Comparison of ENCODE assay signal across 35 mouse cellular contexts in genomic region chr5:86741146-86741545, GRCm38 (mm10). TPM values are rescaled to one million over a fixed set of nuclear protein-coding genes. Genes with fewer than 3 reads are reported as not detected.
DNase-seq lines count a peak whose midpoint lies in the region; ATAC-seq and TF ChIP-seq lines count a peak whose summit lies in the region.
"Had no signal": no experiment of that assay in that cellular context is flagged by ENCODE, and none has a peak within 500 bp of the region (broad histone marks: within the 10 kb centered on the region; RNA-seq: fewer than 3 reads in every experiment).

No protein-coding gene starts in this region.

- TF ChIP-seq CTCF in kidney, postnatal 0 days (IDR thresholded peaks at IDR 0.05; ENCODE audit: low read depth), result no peak
- TF ChIP-seq CTCF in forebrain, postnatal 0 days (IDR thresholded peaks at IDR 0.05; ENCODE audit: low read depth), result no peak

- H3K4me3 ChIP-seq in kidney, postnatal 0 days (replicated peaks; ENCODE audit: low read depth, low read length), result no peak overlapping the region
- no peak overlapping the region for H3K4me3 ChIP-seq in forebrain, postnatal 0 days (ENCODE audit: low read depth, low read length)
- H3K4me3 ChIP-seq: erythroblast, embryonic 14.5 days; hindbrain, embryonic 12.5 days; limb, embryonic 10.5 days; limb, embryonic 15.5 days; neural tube, embryonic 15.5 days had no signal

- H3K4me2 ChIP-seq in kidney, postnatal 0 days (ENCODE audit: low read length), result no peak overlapping the region
- no peak overlapping the region for H3K4me2 ChIP-seq in forebrain, postnatal 0 days (ENCODE audit: low read depth)
- H3K4me2 ChIP-seq: heart, embryonic 11.5 days; hindbrain, embryonic 12.5 days; limb, embryonic 15.5 days; neural tube, embryonic 15.5 days had no signal

- no peak overlapping the region for H3K27ac ChIP-seq in kidney, postnatal 0 days
- H3K27ac ChIP-seq in forebrain, postnatal 0 days (ENCODE audit: low read depth, low read length), result no peak overlapping the region
- H3K27ac ChIP-seq: hindbrain, embryonic 12.5 days; hindbrain, postnatal 0 days; limb, embryonic 10.5 days; limb, embryonic 15.5 days; liver, embryonic 14.5 days; neural tube, embryonic 15.5 days had no signal

- WGBS in kidney, postnatal 0 days, result 63% methylated on average over 5 of the region's 5 CpGs
- WGBS in forebrain, postnatal 0 days, result 86% methylated on average over 5 of the region's 5 CpGs

- no peaks in the 10 kb centered on the region for H3K4me1 ChIP-seq in kidney, postnatal 0 days (replicated peaks; ENCODE audit: insufficient read depth, low read length)
- no peaks in the 10 kb centered on the region for H3K4me1 ChIP-seq in forebrain, postnatal 0 days (ENCODE audit: insufficient read depth)
- H3K4me1 ChIP-seq: hindbrain, embryonic 12.5 days; limb, embryonic 10.5 days; limb, embryonic 15.5 days; neural tube, embryonic 15.5 days had no signal

- H3K27me3 ChIP-seq in kidney, postnatal 0 days (ENCODE audit: insufficient read depth, low read length), result no peaks in the 10 kb centered on the region
- H3K27me3 ChIP-seq in forebrain, postnatal 0 days (ENCODE audit: insufficient read depth, low read length), result no peaks in the 10 kb centered on the region
- H3K27me3 ChIP-seq: hindbrain, embryonic 12.5 days; limb, embryonic 15.5 days; neural tube, embryonic 15.5 days had no signal

- no peaks in the 10 kb centered on the region for H3K36me3 ChIP-seq in kidney, postnatal 0 days (ENCODE audit: insufficient read depth, low read length)
- no peaks in the 10 kb centered on the region for H3K36me3 ChIP-seq in forebrain, postnatal 0 days (ENCODE audit: insufficient read depth)
- H3K36me3 ChIP-seq: hindbrain, embryonic 12.5 days; limb, embryonic 10.5 days; limb, embryonic 15.5 days; neural tube, embryonic 15.5 days had no signal

- ATAC-seq in kidney, postnatal 0 days (replicated peaks; ENCODE audit: low FRiP score, low read depth), result no peak; the same call in 1 of the 2 replicates
- ATAC-seq in CD4-positive, CD25-positive, alpha-beta regulatory T cell, adult 4 months, result peak; percentile 97
- ATAC-seq in inflammation-experienced regulatory T-cells, adult 6 months, result peak; percentile 98
- ATAC-seq in forebrain, postnatal 0 days, result no peak
- ATAC-seq: hindbrain, postnatal 0 days; intestine, postnatal 0 days had no signal

- H3K9me3 ChIP-seq in kidney, postnatal 0 days (replicated peaks; ENCODE audit: low read length), result no peaks in the 10 kb centered on the region
- no peaks in the 10 kb centered on the region for H3K9me3 ChIP-seq in forebrain, postnatal 0 days (ENCODE audit: low read length)
- H3K9me3 ChIP-seq: hindbrain, embryonic 12.5 days; limb, embryonic 10.5 days; limb, embryonic 15.5 days; neural tube, embryonic 15.5 days had no signal

- peak; percentile 12 for DNase-seq in kidney, postnatal 0 days (ENCODE audit: low spot score)
- no peak for DNase-seq in kidney, postnatal 10 days
- DNase-seq in cerebellum, postnatal 36 days, result no peak
- DNase-seq in lung, postnatal 25 days (ENCODE audit: low spot score), result no peak
- DNase-seq in forebrain, postnatal 0 days, result no peak
- DNase-seq: adrenal gland, postnatal 25 days; cerebellum, adult 11-12 months; cerebellum, postnatal 10 days; gastrocnemius, postnatal 36 days; heart, adult 18-20 months; heart, postnatal 36 days; layer of hippocampus, adult 9-11 months; lung, adult 2 months; lung, postnatal 10 days; midbrain, embryonic 14.5 days; right cerebral cortex, postnatal 25 days; thymus, adult 2 months; thymus, postnatal 36 days had no signal

- H3K9ac ChIP-seq in kidney, postnatal 0 days (ENCODE audit: low read depth, low read length), result no peak overlapping the region
- H3K9ac ChIP-seq in forebrain, postnatal 0 days, result no peak overlapping the region
- H3K9ac ChIP-seq: hindbrain, embryonic 12.5 days; limb, embryonic 15.5 days; liver, embryonic 14.5 days; neural tube, embryonic 15.5 days had no signal

RNA-seq across cellular contexts. Expression of gene Tmprss11e, which starts 4.5 kb away (rescaled TPM):
- polyA plus RNA-seq in kidney, postnatal 0 days (2015; fragmentation: Nextera tagmentation; extraction: Ambion mirVana), result 0.08 TPM in 1 of 2 replicates, not detected in the other
- under 1 TPM; 0.24 to 0.39 TPM for polyA plus RNA-seq in CD4-positive, CD25-positive, alpha-beta regulatory T cell, adult 4 months (2017; shearing (Covaris generic))
- polyA plus RNA-seq in inflammation-experienced regulatory T-cells, adult 6 months (2017; shearing (Covaris generic)), result under 1 TPM; 0.09 to 0.99 (median 0.96) TPM
- total RNA-seq in forebrain, postnatal 0 days (2014; rRNA removed), result 0.14 TPM in 1 of 2 replicates, not detected in the other
- polyA plus RNA-seq in forebrain, postnatal 0 days (2015; fragmentation: Nextera tagmentation; extraction: Ambion mirVana), result not detected in 2 replicates
- total RNA-seq: adrenal gland, postnatal 25 days; gastrocnemius, postnatal 36 days; heart, adult 18-20 months; heart, postnatal 36 days; hindbrain, postnatal 0 days; left cerebral cortex, postnatal 10 days; monocyte, adult 5-6 weeks had no signal
- polyA plus RNA-seq: cortical plate, adult 2 months; erythroblast, embryonic 14.5 days; forebrain, embryonic 11.5 days; heart, embryonic 16.5 days; hindbrain, embryonic 12.5 days; intestine, postnatal 0 days; kidney, embryonic 14.5 days; limb, embryonic 10.5 days; liver, embryonic 14.5 days; midbrain, embryonic 14.5 days; neural tube, embryonic 15.5 days; thymus, adult 2 months had no signal

Comparison
In these comparisons a context has a peak if more than half of its experiments do, and no peak if none do; other contexts are left out.
1. ATAC-seq: peak in CD4-positive, CD25-positive, alpha-beta regulatory T cell, adult 4 months (single experiment) and inflammation-experienced regulatory T-cells, adult 6 months (single experiment); none in kidney, postnatal 0 days (single experiment) and forebrain, postnatal 0 days (single experiment).